Mouse (Mus musculus): Measurements from ENCODE around the gene Slc25a19. TPM values are rescaled to one million over a fixed set of nuclear protein-coding genes. Genes with fewer than 3 reads are reported as not detected.
"Not testable (repeated sequence)": the region's sequence is repeated elsewhere in the genome, so short reads cannot be mapped to it uniquely, and the experiment has no call there.

Slc25a19 gene
- polyA plus RNA-seq, 1 experiment from 2014 or later: 27.8 TPM

- H3K27me3 ChIP-seq (ENCODE audit: low read depth, poor library complexity, severe bottlenecking): no peaks in the 10 kb centered on the region
- 87% methylated on average over 3 of the region's 3 CpGs for WGBS
- no peak overlapping the region for H3K27ac ChIP-seq
- no peaks in the 10 kb centered on the region for H3K4me1 ChIP-seq
- no peaks in the 10 kb centered on the region for H3K9me3 ChIP-seq (replicated peaks)
- peaks cover 70% of the 10 kb centered on the region for H3K36me3 ChIP-seq
- no peak overlapping the region for H3K4me3 ChIP-seq
- no peak for DNase-seq (ENCODE audit: low spot score)
Observed at GRCm38 (mm10) chr11:115651680-115652079, 23.6 kb upstream of the Slc25a19 start.

GRCm38 (mm10) chr11:115649706-115650105 is 21.6 kb upstream of the Slc25a19 start:
- Histone ChIP-seq H3K4me1 (no peaks in the 10 kb centered on the region), H3K27ac (no peak overlapping the region), H3K36me3 (peaks cover 75% of the 10 kb centered on the region), H3K27me3 (ENCODE audit: low read depth, poor library complexity, severe bottlenecking) (no peaks in the 10 kb centered on the region), H3K9me3 (replicated peaks) (no peaks in the 10 kb centered on the region), H3K4me3 (no peak overlapping the region)
- WGBS: 79% methylated on average over 10 of the region's 10 CpGs
- no peak for DNase-seq (ENCODE audit: low spot score)

GRCm38 (mm10) chr11:115647459-115647858 is 19.4 kb upstream of the Slc25a19 start:
- H3K27me3 ChIP-seq (ENCODE audit: low read depth, poor library complexity, severe bottlenecking): no peaks in the 10 kb centered on the region
- no peak overlapping the region for H3K4me3 ChIP-seq
- 75% methylated on average over 6 of the region's 6 CpGs for WGBS
- DNase-seq (ENCODE audit: low spot score): peak; percentile 42
- peaks cover 76% of the 10 kb centered on the region for H3K36me3 ChIP-seq
- no peaks in the 10 kb centered on the region for H3K4me1 ChIP-seq
- no peak overlapping the region for H3K27ac ChIP-seq
- H3K9me3 ChIP-seq (replicated peaks): no peaks in the 10 kb centered on the region

GRCm38 (mm10) chr11:115646439-115646838 is 18.3 kb upstream of the Slc25a19 start:
- no peak for DNase-seq (ENCODE audit: low spot score)
- H3K27me3 ChIP-seq (ENCODE audit: low read depth, poor library complexity, severe bottlenecking): no peaks in the 10 kb centered on the region
- peaks cover 76% of the 10 kb centered on the region for H3K36me3 ChIP-seq
- 91% methylated on average over 9 of the region's 9 CpGs for WGBS
- peaks cover under 1% of the 10 kb centered on the region; the same call in 1 of the 2 replicates for H3K4me1 ChIP-seq
- H3K27ac ChIP-seq: no peak overlapping the region
- H3K9me3 ChIP-seq (replicated peaks): no peaks in the 10 kb centered on the region
- no peak overlapping the region for H3K4me3 ChIP-seq

- not testable (repeated sequence) for H3K9me3 ChIP-seq (replicated peaks); DNase-seq (ENCODE audit: low spot score); H3K4me3 ChIP-seq; H3K27ac ChIP-seq; H3K27me3 ChIP-seq (ENCODE audit: low read depth, poor library complexity, severe bottlenecking); H3K4me1 ChIP-seq
- 95% methylated on average over 14 of the region's 14 CpGs for WGBS
- peaks cover 70% of the 10 kb centered on the region for H3K36me3 ChIP-seq
Observed at GRCm38 (mm10) chr11:115645498-115645897, 17.4 kb upstream of the Slc25a19 start.

GRCm38 (mm10) chr11:115644308-115644707 is 16.2 kb upstream of the Slc25a19 start:
- H3K4me1 ChIP-seq: peaks cover 5% of the 10 kb centered on the region
- no peak overlapping the region for H3K4me3 ChIP-seq
- no peak overlapping the region for H3K27ac ChIP-seq
- no peaks in the 10 kb centered on the region for H3K27me3 ChIP-seq (ENCODE audit: low read depth, poor library complexity, severe bottlenecking)
- H3K36me3 ChIP-seq: peaks cover 61% of the 10 kb centered on the region
- H3K9me3 ChIP-seq (replicated peaks): no peaks in the 10 kb centered on the region
- no peak for DNase-seq (ENCODE audit: low spot score)
- 94% methylated on average over 13 of the region's 13 CpGs for WGBS

GRCm38 (mm10) chr11:115643265-115643664 is 15.2 kb upstream of the Slc25a19 start:
- peaks cover 9% of the 10 kb centered on the region for H3K4me1 ChIP-seq
- 76% methylated on average over 10 of the region's 10 CpGs for WGBS
- no peaks in the 10 kb centered on the region for H3K9me3 ChIP-seq (replicated peaks)
- H3K27me3 ChIP-seq (ENCODE audit: low read depth, poor library complexity, severe bottlenecking): no peaks in the 10 kb centered on the region
- H3K4me3 ChIP-seq: no peak overlapping the region
- no peak for DNase-seq (ENCODE audit: low spot score)
- H3K27ac ChIP-seq: no peak overlapping the region
- peaks cover 52% of the 10 kb centered on the region for H3K36me3 ChIP-seq

GRCm38 (mm10) chr11:115642705-115643104 is 14.6 kb upstream of the Slc25a19 start:
- no peak overlapping the region for H3K27ac ChIP-seq
- peaks cover 46% of the 10 kb centered on the region for H3K36me3 ChIP-seq
- peaks cover 9% of the 10 kb centered on the region for H3K4me1 ChIP-seq
- no peak overlapping the region for H3K4me3 ChIP-seq
- DNase-seq (ENCODE audit: low spot score): no peak
- no peaks in the 10 kb centered on the region for H3K27me3 ChIP-seq (ENCODE audit: low read depth, poor library complexity, severe bottlenecking)
- H3K9me3 ChIP-seq (replicated peaks): no peaks in the 10 kb centered on the region
- 87% methylated on average over 2 of the region's 2 CpGs for WGBS

GRCm38 (mm10) chr11:115641664-115642036 is 13.6 kb upstream of the Slc25a19 start:
- no peak overlapping the region for H3K4me3 ChIP-seq
- H3K4me1 ChIP-seq: peaks cover 9% of the 10 kb centered on the region
- 89% methylated on average over 4 of the region's 4 CpGs for WGBS
- H3K27me3 ChIP-seq (ENCODE audit: low read depth, poor library complexity, severe bottlenecking): no peaks in the 10 kb centered on the region
- H3K9me3 ChIP-seq (replicated peaks): no peaks in the 10 kb centered on the region
- peaks cover 39% of the 10 kb centered on the region for H3K36me3 ChIP-seq
- no peak overlapping the region for H3K27ac ChIP-seq
- no peak for DNase-seq (ENCODE audit: low spot score)

- WGBS: 58% methylated on average over 14 of the region's 14 CpGs
- no peak for DNase-seq (ENCODE audit: low spot score)
- no peak overlapping the region for H3K4me3 ChIP-seq
- peaks cover 34% of the 10 kb centered on the region for H3K36me3 ChIP-seq
- no peak overlapping the region for H3K27ac ChIP-seq
- H3K9me3 ChIP-seq (replicated peaks): no peaks in the 10 kb centered on the region
- H3K27me3 ChIP-seq (ENCODE audit: low read depth, poor library complexity, severe bottlenecking): no peaks in the 10 kb centered on the region
- H3K4me1 ChIP-seq: peaks cover 9% of the 10 kb centered on the region
Observed at GRCm38 (mm10) chr11:115640978-115641663, 13.0 kb upstream of the Slc25a19 start.

- no peaks in the 10 kb centered on the region for H3K9me3 ChIP-seq (replicated peaks)
- H3K27me3 ChIP-seq (ENCODE audit: low read depth, poor library complexity, severe bottlenecking): no peaks in the 10 kb centered on the region
- no peak overlapping the region for H3K4me3 ChIP-seq
- no peak overlapping the region for H3K27ac ChIP-seq
- DNase-seq (ENCODE audit: low spot score): no peak
- 90% methylated on average over 3 of the region's 4 CpGs for WGBS
- H3K36me3 ChIP-seq: peaks cover 28% of the 10 kb centered on the region
- H3K4me1 ChIP-seq: peaks cover 9% of the 10 kb centered on the region
Observed at GRCm38 (mm10) chr11:115640311-115640828, 12.3 kb upstream of the Slc25a19 start.

GRCm38 (mm10) chr11:115639540-115639939 is 11.4 kb upstream of the Slc25a19 start:
- H3K36me3 ChIP-seq: peaks cover 20% of the 10 kb centered on the region
- 83% methylated on average over 4 of the region's 4 CpGs for WGBS

GRCm38 (mm10) chr11:115638498-115639409 is 10.7 kb upstream of the Slc25a19 start:
- no peak overlapping the region for H3K4me3 ChIP-seq
- WGBS: 81% methylated on average over 5 of the region's 5 CpGs
- peaks cover 9% of the 10 kb centered on the region for H3K4me1 ChIP-seq
- peak overlapping the region; percentile 36; the same call in 1 of the 2 replicates for H3K27ac ChIP-seq
- H3K9me3 ChIP-seq (replicated peaks): no peaks in the 10 kb centered on the region
- H3K36me3 ChIP-seq: peaks cover 13% of the 10 kb centered on the region
- DNase-seq (ENCODE audit: low spot score): no peak
- H3K27me3 ChIP-seq (ENCODE audit: low read depth, poor library complexity, severe bottlenecking): no peaks in the 10 kb centered on the region

More at GRCm38 (mm10) chr11:115639540-115639939, 11.4 kb upstream of the Slc25a19 start:
- H3K27ac ChIP-seq: no peak overlapping the region
- no peak for DNase-seq (ENCODE audit: low spot score)
- no peak overlapping the region for H3K4me3 ChIP-seq
- no peaks in the 10 kb centered on the region for H3K9me3 ChIP-seq (replicated peaks)
- H3K4me1 ChIP-seq: peaks cover 9% of the 10 kb centered on the region
- H3K27me3 ChIP-seq (ENCODE audit: low read depth, poor library complexity, severe bottlenecking): no peaks in the 10 kb centered on the region
